Mouse (Mus musculus) mammary gland, adult 2 months (tissue): Measurements from ENCODE around the gene Gm3594. TPM values are rescaled to one million over a fixed set of nuclear protein-coding genes. Genes with fewer than 3 reads are reported as not detected.

Source experiments
- polyA plus RNA-seq: library from polyadenylated mRNA; depleted of rRNA; stranded (reverse); fragments of >200 nt; gene quantifications from 2 replicates; pipeline ENCODE4 v1.2.3, GENCODE M21; 2012; ENCODE audit warnings: low replicate concordance; rRNA removed

Gm3594 gene
- not detected in 2 replicates for polyA plus RNA-seq

GRCm38 (mm10) chr14:6444511-6444910 is at the start of gene Gm3594:
Gm3594 (minus strand) TSS chr14:6444611.

GRCm38 (mm10) chr14:6412382-6412781 is 32.0 kb downstream of the Gm3594 start, which contains the start of gene Gm3591:
Gm3591 (minus strand) TSS chr14:6412482.

DNA sequence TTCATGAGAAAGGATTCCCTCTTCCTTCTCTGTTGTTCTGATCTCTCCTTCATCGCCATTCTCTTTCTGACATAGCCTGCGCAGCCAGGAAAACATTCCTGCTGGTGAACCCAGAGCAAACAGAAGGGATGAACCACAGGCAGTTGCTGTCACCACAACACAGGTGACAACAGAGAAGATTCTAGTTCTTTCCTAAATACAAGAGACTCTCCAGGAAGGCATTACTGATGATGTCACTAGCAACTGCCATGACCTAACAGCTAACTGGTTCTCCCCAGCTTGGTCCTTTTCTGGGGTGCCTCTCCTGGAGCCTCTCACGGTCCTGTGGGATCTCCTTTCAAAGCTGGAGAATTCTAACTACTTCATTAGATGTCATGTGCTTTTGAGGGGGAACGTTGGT is 54.2 kb downstream of the Gm3594 start, which contains the start of gene Gm16440:
Gene Gm16440 (minus strand): TSS at position 101 of the 400 bp plus-strand sequence.

Other genes starting within 250 kb of the Gm3594 start
- not detected in 2 replicates for gene Gm21560, start 225.3 kb downstream of the Gm3594 start, polyA plus RNA-seq
- 0.06 TPM in 1 of 2 replicates, not detected in the other for gene Gm3411, start 157.4 kb downstream of the Gm3594 start, polyA plus RNA-seq
- gene Gm21103, start 139.8 kb downstream of the Gm3594 start, polyA plus RNA-seq = not detected in 2 replicates
- not detected in 2 replicates for gene Gm3618, start 100.9 kb downstream of the Gm3594 start, polyA plus RNA-seq
- gene Gm16440, start 54.3 kb downstream of the Gm3594 start, polyA plus RNA-seq = not detected in 2 replicates
- gene Gm3591, start 32.1 kb downstream of the Gm3594 start, polyA plus RNA-seq = 0.07 TPM in 1 of 2 replicates, not detected in the other
- not detected in 2 replicates for gene Gm8356, start 92.7 kb upstream of the Gm3594 start, polyA plus RNA-seq
- gene Gm3629, start 146.0 kb upstream of the Gm3594 start, polyA plus RNA-seq = not detected in 2 replicates
- gene Gm3460, start 177.8 kb upstream of the Gm3594 start, polyA plus RNA-seq = not detected in 2 replicates
- gene Gm10251, start 239.6 kb upstream of the Gm3594 start, polyA plus RNA-seq = not detected in 2 replicates